Mouse (Mus musculus) liver, adult 2 months (tissue): Measurements from ENCODE around the gene Psme3. TPM values are rescaled to one million over a fixed set of nuclear protein-coding genes. Genes with fewer than 3 reads are reported as not detected.

Experiments
- DNase-seq: peaks from one replicate; pipeline ENCODE4 v3.0.0-alpha.2; 2011; ENCODE audit warnings: low read depth, low spot score; ENCODE audit errors: extremely low read depth
- H3K27ac ChIP-seq: fragments of 200-500 bp; replicated peaks from 2 replicates; pipeline ENCODE4 v1.5.1; 2012; ENCODE audit warnings: low read depth, mild to moderate bottlenecking, control low read depth, inconsistent platforms, low read length; ENCODE audit not compliant: insufficient read depth
- H3K27me3 ChIP-seq: fragments of 200-500 bp; 2 replicates; pipeline ENCODE4 v1.6.1; 2012; ENCODE audit warnings: mild to moderate bottlenecking, moderate library complexity, low read length, inconsistent platforms; ENCODE audit not compliant: control insufficient read depth, insufficient read depth
- H3K36me3 ChIP-seq: fragments of 200-500 bp; 2 replicates; pipeline ENCODE4 v1.6.1; 2012; ENCODE audit warnings: low read length, inconsistent platforms; ENCODE audit not compliant: control insufficient read depth, insufficient read depth
- H3K4me1 ChIP-seq: fragments of 200-500 bp; 2 replicates; pipeline ENCODE4 v1.6.1; 2011; ENCODE audit warnings: low read length; ENCODE audit not compliant: control insufficient read depth, insufficient read depth
- H3K4me3 ChIP-seq: fragments of 200-500 bp; 2 replicates; pipeline ENCODE4 v1.5.1; 2011; ENCODE audit warnings: low read depth, mild to moderate bottlenecking, control low read depth, low read length, moderate library complexity; ENCODE audit not compliant: insufficient read depth
- H3K79me2 ChIP-seq: fragments of 200-500 bp; 2 replicates; pipeline ENCODE4 v1.6.1; 2012; ENCODE audit warnings: inconsistent platforms, mild to moderate bottlenecking, low read length, moderate library complexity; ENCODE audit not compliant: control insufficient read depth, insufficient read depth
- H3K9ac ChIP-seq: fragments of 200-500 bp; 2 replicates; pipeline ENCODE4 v1.6.1; 2012; ENCODE audit warnings: low read depth, mild to moderate bottlenecking, control low read depth, inconsistent platforms, low read length
- CTCF ChIP-seq: fragments of 200-500 bp; IDR thresholded peaks from 2 replicates; pipeline ENCODE4 v1.5.1; 2011; ENCODE audit warnings: low read depth, low read length, control low read depth
- POLR2A ChIP-seq: fragments of 200-500 bp; IDR thresholded peaks from 2 replicates; pipeline ENCODE4 v1.6.1; 2011; ENCODE audit warnings: low read length, control low read depth; ENCODE audit not compliant: insufficient read depth; ENCODE audit errors: extremely low read depth
- WGBS: fragments of 180-500 bp; shearing (Covaris S2); methylation state at CpG from one replicate; pipeline ENCODE4 v1.1.7; 2018; 5-methylcytosine and 5-hydroxymethylcytosine counted together
- polyA plus RNA-seq: library from polyadenylated mRNA; depleted of rRNA; stranded (reverse); fragments of >200 nt; gene quantifications from 2 replicates; pipeline ENCODE4 v1.2.3, GENCODE M21; 2012; rRNA removed
- total RNA-seq: library from RNA; depleted of rRNA; stranded (reverse); fragments of >200 nt; gene quantifications from 2 replicates; pipeline ENCODE4 v1.2.3, GENCODE M21; 2014; rRNA removed

Gene Psme3
- total and polyA plus RNA-seq, 2 experiments: 15.8 to 37.9 TPM

DNA sequence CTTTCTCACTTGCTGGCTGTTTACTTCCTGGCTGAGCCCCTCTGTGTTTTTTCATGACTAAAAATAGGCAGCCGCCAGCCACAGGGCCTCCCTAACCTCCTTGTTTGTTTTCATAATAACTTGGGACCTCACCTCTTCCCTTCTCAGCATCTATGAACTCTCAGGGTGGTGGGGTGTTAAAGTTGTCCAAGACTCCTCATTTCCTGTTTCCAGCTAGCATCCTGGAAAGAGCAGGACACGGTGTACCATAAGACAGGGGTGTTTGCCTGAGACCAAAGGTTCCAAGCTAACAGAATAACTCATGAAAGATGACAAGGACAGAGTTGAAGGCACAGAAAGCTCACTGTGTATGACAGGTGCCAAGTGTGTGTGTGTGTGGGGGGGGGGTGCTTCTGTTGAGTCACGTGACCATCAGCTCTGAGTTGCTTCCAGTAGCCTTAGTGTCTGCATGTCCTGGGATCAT, 44.7 kb downstream of the Psme3 start:
- 16% methylated on average over 3 of the region's 3 CpGs for WGBS
- DNase-seq: peak; percentile 69
- Histone ChIP-seq H3K79me2 (no peaks in the 10 kb centered on the region), H3K27me3 (no peaks in the 10 kb centered on the region), H3K9ac (no peak overlapping the region), H3K4me1 (peaks cover 36% of the 10 kb centered on the region), H3K4me3 (no peak overlapping the region), H3K36me3 (no peaks in the 10 kb centered on the region), H3K27ac (peak overlapping the region; percentile 75)
- TF ChIP-seq POLR2A (no peak), CTCF (no peak)

DNA sequence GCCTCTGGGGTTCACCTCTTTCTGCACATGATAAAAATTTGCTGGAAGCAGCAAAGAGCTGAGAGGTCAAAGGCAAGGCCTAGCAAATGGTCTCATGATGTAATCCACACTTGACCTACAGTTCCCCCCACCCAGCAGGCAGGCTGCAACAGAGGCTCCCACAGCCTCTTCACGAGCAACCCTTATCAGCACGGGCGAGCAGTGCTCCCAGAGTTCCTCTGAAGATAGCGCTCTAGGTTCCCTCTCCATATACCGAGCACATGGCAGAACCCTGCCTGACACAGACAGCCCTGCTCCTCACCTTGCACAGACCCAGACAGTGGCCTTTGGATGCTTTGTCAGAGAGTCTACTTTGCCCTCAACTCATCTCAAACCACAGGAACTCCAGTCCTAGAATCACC, 48.5 kb downstream of the Psme3 start:
- Histone ChIP-seq H3K27ac (peak overlapping the region; percentile 89), H3K4me1 (peaks cover 34% of the 10 kb centered on the region), H3K9ac (peak overlapping the region; percentile 43)

DNA sequence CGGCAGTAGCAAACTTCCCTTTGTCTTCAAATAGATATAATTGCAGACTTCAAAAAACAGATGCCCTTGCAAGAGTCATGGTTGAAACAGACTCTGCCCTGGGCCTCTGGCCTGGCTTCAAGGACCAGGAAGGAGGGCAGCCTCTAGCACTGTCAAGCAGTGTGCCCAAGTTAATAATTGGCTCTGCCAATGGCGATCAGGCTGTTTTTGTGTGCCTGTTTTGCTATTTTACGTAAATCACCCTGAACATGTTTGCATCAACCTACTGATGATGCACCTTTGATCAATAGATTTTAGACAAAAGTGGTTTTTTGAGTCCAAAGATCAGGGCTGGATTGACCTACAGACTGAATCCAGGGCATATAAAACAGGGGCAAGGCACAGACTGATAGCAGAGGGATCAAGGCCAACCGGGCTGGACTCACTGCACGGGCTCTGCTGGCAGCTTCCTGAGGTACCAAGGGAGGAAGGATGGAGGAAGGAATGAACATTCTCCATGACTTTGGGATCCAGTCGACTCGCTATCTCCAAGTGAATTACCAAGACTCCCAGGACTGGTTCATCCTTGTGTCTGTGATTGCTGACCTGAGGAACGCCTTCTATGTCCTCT, 51.4 kb downstream of the Psme3 start, which contains the start of gene G6pc:
Gene G6pc (plus strand): TSS at position 236 of the 610 bp plus-strand sequence.
- H3K36me3 ChIP-seq: peaks cover 37% of the 10 kb centered on the region
- peak within 1 kb of the TSS; percentile 83 for H3K27ac ChIP-seq
- peak; percentile 100 for DNase-seq
- H3K27me3 ChIP-seq: no peaks in the 10 kb centered on the region
- H3K4me1 ChIP-seq: peaks cover 17% of the 10 kb centered on the region
- H3K9ac ChIP-seq: peak within 1 kb of the TSS; percentile 81
- H3K79me2 ChIP-seq: no peaks in the 10 kb centered on the region
- TF ChIP-seq CTCF (no peak), POLR2A (peak; percentile 94)
- H3K4me3 ChIP-seq: peak within 1 kb of the TSS; percentile 62
- 20% methylated on average over 8 of the region's 8 CpGs for WGBS

More for the DNA sequence above, 48.5 kb downstream of the Psme3 start:
- Histone ChIP-seq H3K36me3 (peaks cover 9% of the 10 kb centered on the region; the same call in 1 of the 2 replicates), H3K27me3 (no peaks in the 10 kb centered on the region), H3K4me3 (no peak overlapping the region), H3K79me2 (no peaks in the 10 kb centered on the region)
- 4% methylated on average over 5 of the region's 5 CpGs for WGBS
- TF ChIP-seq POLR2A (no peak), CTCF (no peak)
- peak; percentile 95 for DNase-seq

DNA sequence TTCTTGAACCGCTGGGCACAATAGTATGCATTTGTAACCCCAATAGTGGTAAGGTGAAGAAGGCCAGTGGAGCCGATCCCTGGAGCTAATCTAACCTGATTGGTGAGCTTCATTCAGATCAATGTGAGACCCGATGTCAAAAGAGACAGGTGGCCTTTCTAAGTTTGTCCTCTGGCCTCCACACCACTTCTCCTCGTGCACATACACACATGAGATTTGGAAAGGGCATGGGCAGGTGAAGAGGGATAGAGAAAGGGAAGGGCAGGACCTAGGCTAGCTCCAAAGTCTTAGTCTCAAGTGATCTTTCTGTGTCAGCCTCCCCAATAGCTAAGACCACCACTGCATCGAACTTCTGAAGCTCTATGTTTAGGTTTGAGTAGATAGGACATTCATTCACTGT, 54.1 kb downstream of the Psme3 start:
- H3K79me2 ChIP-seq: no peaks in the 10 kb centered on the region
- H3K27me3 ChIP-seq: no peaks in the 10 kb centered on the region
- H3K4me3 ChIP-seq: peak overlapping the region; percentile 62
- peak overlapping the region; percentile 55 for H3K27ac ChIP-seq
- peak; percentile 65 for DNase-seq
- 20% methylated on average over 5 of the region's 5 CpGs for WGBS
- TF ChIP-seq CTCF (no peak), POLR2A (0 out of 2 replicates have a peak, but pooled peaks have one; percentile 3)
- H3K9ac ChIP-seq: peak overlapping the region; percentile 39
- peaks cover 58% of the 10 kb centered on the region for H3K36me3 ChIP-seq
- H3K4me1 ChIP-seq: peaks cover 4% of the 10 kb centered on the region; the same call in 1 of the 2 replicates

Other genes with a start within 250 kb of the Psme3 start
Only the 30 nearest of the 31 such genes appear.
- gene Hsd17b1, start 237.8 kb upstream of the Psme3 start, total RNA-seq: 0.27 and 0.37 TPM in 2 replicates
- gene Hsd17b1, start 237.8 kb upstream of the Psme3 start, polyA plus RNA-seq: 0.12 and 0.37 TPM in 2 replicates
- 84.0 and 89.9 TPM in 2 replicates for gene Coasy, start 233.6 kb upstream of the Psme3 start, total RNA-seq
- gene Coasy, start 233.6 kb upstream of the Psme3 start, polyA plus RNA-seq: 182 and 194 TPM in 2 replicates
- 33.5 and 34.4 TPM in 2 replicates for gene Mlx, start 228.9 kb upstream of the Psme3 start, total RNA-seq
- gene Mlx, start 228.9 kb upstream of the Psme3 start, polyA plus RNA-seq: 34.8 and 39.8 TPM in 2 replicates
- gene Psmc3ip, start 220.8 kb upstream of the Psme3 start, total RNA-seq: 0.55 and 0.67 TPM in 2 replicates
- gene Psmc3ip, start 220.8 kb upstream of the Psme3 start, polyA plus RNA-seq: 0.20 and 0.39 TPM in 2 replicates
- 46.2 and 46.3 TPM in 2 replicates for gene Retreg3, start 196.3 kb upstream of the Psme3 start, total RNA-seq
- gene Retreg3, start 196.3 kb upstream of the Psme3 start, polyA plus RNA-seq: 61.2 and 61.5 TPM in 2 replicates
- gene Tubg1, start 196.3 kb upstream of the Psme3 start, total RNA-seq: 7.6 and 9.2 TPM in 2 replicates
- gene Tubg1, start 196.3 kb upstream of the Psme3 start, polyA plus RNA-seq: 11.9 and 17.6 TPM in 2 replicates
- not detected in 2 replicates for gene Tubg2, start 160.3 kb upstream of the Psme3 start, total RNA-seq
- 0.10 and 0.17 TPM in 2 replicates for gene Tubg2, start 160.3 kb upstream of the Psme3 start, polyA plus RNA-seq
- 0.40 and 0.46 TPM in 2 replicates for gene Cntnap1, start 145.7 kb upstream of the Psme3 start, total RNA-seq
- 0.87 and 0.88 TPM in 2 replicates for gene Cntnap1, start 145.7 kb upstream of the Psme3 start, polyA plus RNA-seq
- 3.9 and 4.0 TPM in 2 replicates for gene Plekhh3, start 144.9 kb upstream of the Psme3 start, total RNA-seq
- 10.5 and 11.5 TPM in 2 replicates for gene Plekhh3, start 144.9 kb upstream of the Psme3 start, polyA plus RNA-seq
- gene Ccr10, start 140.8 kb upstream of the Psme3 start, total RNA-seq: 0.13 TPM in 1 of 2 replicates, not detected in the other
- gene Ccr10, start 140.8 kb upstream of the Psme3 start, polyA plus RNA-seq: 0.05 and 0.13 TPM in 2 replicates
- gene Ezh1, start 89.8 kb upstream of the Psme3 start, total RNA-seq: 10.5 and 10.8 TPM in 2 replicates
- 7.5 and 9.2 TPM in 2 replicates for gene Ezh1, start 89.8 kb upstream of the Psme3 start, polyA plus RNA-seq
- 4.9 and 6.6 TPM in 2 replicates for gene Ramp2, start 70.2 kb upstream of the Psme3 start, total RNA-seq
- gene Ramp2, start 70.2 kb upstream of the Psme3 start, polyA plus RNA-seq: 16.4 and 22.5 TPM in 2 replicates
- 35.6 and 43.8 TPM in 2 replicates for gene Vps25, start 62.5 kb upstream of the Psme3 start, total RNA-seq
- 109 and 122 TPM in 2 replicates for gene Vps25, start 62.5 kb upstream of the Psme3 start, polyA plus RNA-seq
- 0.37 and 0.40 TPM in 2 replicates for gene Wnk4, start 55.6 kb upstream of the Psme3 start, total RNA-seq
- 0.32 and 1.1 TPM in 2 replicates for gene Wnk4, start 55.6 kb upstream of the Psme3 start, polyA plus RNA-seq
- gene Cntd1, start 37.2 kb upstream of the Psme3 start, total RNA-seq: not detected in 2 replicates
- gene Cntd1, start 37.2 kb upstream of the Psme3 start, polyA plus RNA-seq: not detected in 2 replicates
- gene Coa3, start 37.1 kb upstream of the Psme3 start, total RNA-seq: 74.7 and 96.8 TPM in 2 replicates
- 289 and 376 TPM in 2 replicates for gene Coa3, start 37.1 kb upstream of the Psme3 start, polyA plus RNA-seq
- gene Becn1, start 13.9 kb upstream of the Psme3 start, total RNA-seq: 43.8 and 57.8 TPM in 2 replicates
- 43.1 and 50.8 TPM in 2 replicates for gene Becn1, start 13.9 kb upstream of the Psme3 start, polyA plus RNA-seq
- 0.40 and 0.46 TPM in 2 replicates for gene Aoc2, start 8.8 kb downstream of the Psme3 start, total RNA-seq
- gene Aoc2, start 8.8 kb downstream of the Psme3 start, polyA plus RNA-seq: 0.91 and 1.7 TPM in 2 replicates
- 0.13 and 0.18 TPM in 2 replicates for gene Aoc3, start 14.4 kb downstream of the Psme3 start, total RNA-seq
- 0.05 and 0.16 TPM in 2 replicates for gene Aoc3, start 14.4 kb downstream of the Psme3 start, polyA plus RNA-seq
- 121 and 144 TPM in 2 replicates for gene G6pc, start 51.3 kb downstream of the Psme3 start, total RNA-seq
- gene G6pc, start 51.3 kb downstream of the Psme3 start, polyA plus RNA-seq: 115 and 146 TPM in 2 replicates
- 21.3 and 22.2 TPM in 2 replicates for gene Aarsd1, start 101.4 kb downstream of the Psme3 start, total RNA-seq
- 18.6 and 19.8 TPM in 2 replicates for gene Aarsd1, start 101.4 kb downstream of the Psme3 start, polyA plus RNA-seq
- 0.20 and 0.65 TPM in 2 replicates for gene Gm27029, start 108.6 kb downstream of the Psme3 start, total RNA-seq
- 0.10 and 0.37 TPM in 2 replicates for gene Gm27029, start 108.6 kb downstream of the Psme3 start, polyA plus RNA-seq
- 2.8 and 3.1 TPM in 2 replicates for gene Rundc1, start 108.9 kb downstream of the Psme3 start, total RNA-seq
- 8.6 and 8.9 TPM in 2 replicates for gene Rundc1, start 108.9 kb downstream of the Psme3 start, polyA plus RNA-seq
- 0.27 and 0.46 TPM in 2 replicates for gene Ptges3l, start 109.1 kb downstream of the Psme3 start, total RNA-seq
- 0.93 and 1.1 TPM in 2 replicates for gene Ptges3l, start 109.1 kb downstream of the Psme3 start, polyA plus RNA-seq
- 236 and 259 TPM in 2 replicates for gene Rpl27, start 126.1 kb downstream of the Psme3 start, total RNA-seq
- 193 and 230 TPM in 2 replicates for gene Rpl27, start 126.1 kb downstream of the Psme3 start, polyA plus RNA-seq
- gene Ifi35, start 132.2 kb downstream of the Psme3 start, total RNA-seq: 24.6 and 37.1 TPM in 2 replicates
- 33.8 and 43.6 TPM in 2 replicates for gene Ifi35, start 132.2 kb downstream of the Psme3 start, polyA plus RNA-seq
- 5.5 and 8.0 TPM in 2 replicates for gene Rnd2, start 148.8 kb downstream of the Psme3 start, total RNA-seq
- 18.9 and 22.3 TPM in 2 replicates for gene Rnd2, start 148.8 kb downstream of the Psme3 start, polyA plus RNA-seq
- 11.0 and 11.2 TPM in 2 replicates for gene Vat1, start 150.0 kb downstream of the Psme3 start, total RNA-seq
- gene Vat1, start 150.0 kb downstream of the Psme3 start, polyA plus RNA-seq: 30.4 and 33.4 TPM in 2 replicates
- 3.3 and 4.2 TPM in 2 replicates for gene Brca1, start 235.7 kb downstream of the Psme3 start, total RNA-seq
- gene Brca1, start 235.7 kb downstream of the Psme3 start, polyA plus RNA-seq: 0.18 and 0.22 TPM in 2 replicates
- gene Nbr1, start 235.9 kb downstream of the Psme3 start, total RNA-seq: 211 and 222 TPM in 2 replicates
- 114 and 141 TPM in 2 replicates for gene Nbr1, start 235.9 kb downstream of the Psme3 start, polyA plus RNA-seq